Mouse (Mus musculus): ENCODE measurements at regions not wholly inside any gene's neighbourhood (a gene's known extent, or its start where the extent isn't known, plus 50 kb on each side); places are given as distances from the start of the nearest gene placed in this dataset.

- TF ChIP-seq CTCF (IDR thresholded peaks at IDR 0.05; ENCODE audit: control insufficient read depth, insufficient read depth, low read length) (no peak), POLR2A (IDR thresholded peaks at IDR 0.05; ENCODE audit: borderline replicate concordance, control insufficient read depth, low read depth, low read length) (no peak)
These were observed 164.3 kb downstream of the Mycn start for GRCm38 (mm10) chr12:12777422-12777821.
